Mouse (Mus musculus) erythroblast, embryonic 14.5 days (primary cell): ENCODE measurements around the gene Pik3r6. TPM values are rescaled to one million over a fixed set of nuclear protein-coding genes. Genes with fewer than 3 reads are reported as not detected.

ENCODE experiments used
- H3K27me3 ChIP-seq: 2 replicates; pipeline ENCODE4 v1.6.1; 2012; ENCODE audit warnings: inconsistent platforms; ENCODE audit not compliant: control insufficient read depth
- H3K36me3 ChIP-seq: 2 replicates; pipeline ENCODE4 v1.6.1; 2012; ENCODE audit warnings: mild to moderate bottlenecking, inconsistent platforms; ENCODE audit not compliant: control insufficient read depth
- H3K4me1 ChIP-seq: 2 replicates; pipeline ENCODE4 v1.6.1; 2012; ENCODE audit warnings: inconsistent platforms; ENCODE audit not compliant: control insufficient read depth
- H3K4me3 ChIP-seq: replicated peaks from 2 replicates; pipeline ENCODE3; 2012; ENCODE audit warnings: moderate library complexity, mild to moderate bottlenecking, inconsistent platforms
- H3K9me3 ChIP-seq: 2 replicates; pipeline ENCODE4 v1.6.1; 2012; ENCODE audit warnings: low read length, inconsistent platforms, mixed read lengths; ENCODE audit not compliant: control insufficient read depth
- GATA1 ChIP-seq: IDR thresholded peaks from 2 replicates; pipeline ENCODE4 v1.6.1; 2012; ENCODE audit warnings: low read length, inconsistent platforms, mixed read lengths
- TAL1 ChIP-seq: IDR thresholded peaks from 3 replicates; pipeline ENCODE4 v1.6.1; 2012; ENCODE audit warnings: low read length, inconsistent platforms, mixed read lengths
- polyA plus RNA-seq: library from polyadenylated mRNA; stranded (reverse); fragments of >175 nt; gene quantifications from 2 replicates; pipeline ENCODE4 v1.2.3, GENCODE M21; 2012

The Pik3r6 gene
- 0.05 TPM in 1 of 2 replicates, not detected in the other for polyA plus RNA-seq

- H3K4me3 ChIP-seq, result no peak within 1 kb of the TSS
These were observed at the start of gene Pik3r6 for GRCm38 (mm10) chr11:68502902-68503629. Pik3r6 (plus strand) TSS chr11:68503019.

DNA sequence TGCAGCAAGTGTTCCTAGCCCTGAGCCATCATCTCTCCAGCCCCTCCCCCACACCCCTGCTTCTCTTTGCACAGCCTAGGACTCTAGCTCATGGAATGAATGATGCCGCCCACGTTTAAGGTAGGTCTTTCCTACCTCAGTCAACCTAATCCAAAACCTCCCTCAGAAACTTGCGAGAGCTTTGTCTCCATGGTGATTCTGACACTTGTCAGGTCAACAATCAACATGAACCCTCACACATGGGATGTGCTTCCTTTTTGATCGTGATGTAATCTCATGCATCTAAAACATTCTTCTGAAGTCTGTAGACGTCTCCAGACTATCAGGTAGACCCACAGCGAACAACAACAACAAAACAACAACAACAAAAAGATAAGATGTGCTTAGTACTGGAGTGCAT lies 49.5 kb upstream of the Pik3r6 start:
- H3K4me3 ChIP-seq, result no peak overlapping the region
- no peaks in the 10 kb centered on the region for H3K36me3 ChIP-seq
- H3K27me3 ChIP-seq, result no peaks in the 10 kb centered on the region; the same call in 1 of the 2 replicates
- TF ChIP-seq GATA1, result no peak
- no peak for TF ChIP-seq TAL1
- H3K9me3 ChIP-seq, result no peaks in the 10 kb centered on the region
- H3K4me1 ChIP-seq, result no peaks in the 10 kb centered on the region

More at GRCm38 (mm10) chr11:68502902-68503629, at the start of gene Pik3r6:
- H3K4me1 ChIP-seq, result peaks cover 10% of the 10 kb centered on the region
- no peaks in the 10 kb centered on the region for H3K9me3 ChIP-seq
- TF ChIP-seq GATA1 (no peak), TAL1 (no peak)
- H3K36me3 ChIP-seq, result no peaks in the 10 kb centered on the region
- H3K27me3 ChIP-seq, result peaks cover 24% of the 10 kb centered on the region

- no peaks in the 10 kb centered on the region for H3K4me1 ChIP-seq
- H3K36me3 ChIP-seq, result no peaks in the 10 kb centered on the region
- H3K9me3 ChIP-seq, result no peaks in the 10 kb centered on the region
- TF ChIP-seq TAL1, result no peak
- TF ChIP-seq GATA1, result no peak
- H3K4me3 ChIP-seq, result no peak overlapping the region
- no peaks in the 10 kb centered on the region for H3K27me3 ChIP-seq
These were observed 44.7 kb upstream of the Pik3r6 start for GRCm38 (mm10) chr11:68458086-68458485.

DNA sequence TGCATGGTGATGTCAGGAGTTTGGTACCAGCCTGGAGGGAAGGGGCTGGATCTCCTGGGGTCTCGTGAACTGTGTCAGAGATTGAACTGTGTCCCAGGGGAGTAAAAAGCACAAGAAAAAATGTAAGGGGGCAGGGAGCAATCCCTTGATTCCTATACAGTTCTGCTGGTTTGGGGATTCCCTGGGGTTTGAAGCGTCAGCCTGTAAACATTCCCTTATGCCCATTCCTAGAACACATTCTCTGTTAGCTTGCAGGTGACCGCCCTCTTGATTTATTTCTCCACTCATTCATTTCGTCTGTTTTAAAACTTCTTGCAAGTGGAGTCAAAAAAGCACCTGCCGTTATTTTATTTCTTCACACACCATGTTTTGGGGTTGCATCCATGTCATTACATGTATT lies 43.8 kb upstream of the Pik3r6 start:
- H3K4me3 ChIP-seq, result no peak overlapping the region
- H3K36me3 ChIP-seq, result no peaks in the 10 kb centered on the region
- H3K27me3 ChIP-seq, result no peaks in the 10 kb centered on the region
- no peaks in the 10 kb centered on the region for H3K4me1 ChIP-seq
- no peaks in the 10 kb centered on the region for H3K9me3 ChIP-seq
- TF ChIP-seq GATA1 (no peak), TAL1 (no peak)

GRCm38 (mm10) chr11:68459486-68459885 lies 43.3 kb upstream of the Pik3r6 start:
- TF ChIP-seq GATA1, result no peak
- TF ChIP-seq TAL1, result no peak
- Histone ChIP-seq H3K4me1 (no peaks in the 10 kb centered on the region), H3K4me3 (no peak overlapping the region), H3K36me3 (no peaks in the 10 kb centered on the region), H3K27me3 (no peaks in the 10 kb centered on the region), H3K9me3 (no peaks in the 10 kb centered on the region)

GRCm38 (mm10) chr11:68462716-68463115 lies 40.1 kb upstream of the Pik3r6 start:
- Histone ChIP-seq H3K9me3 (no peaks in the 10 kb centered on the region), H3K4me3 (no peak overlapping the region), H3K36me3 (no peaks in the 10 kb centered on the region), H3K4me1 (no peaks in the 10 kb centered on the region), H3K27me3 (no peaks in the 10 kb centered on the region)
- no peak for TF ChIP-seq GATA1
- no peak for TF ChIP-seq TAL1

GRCm38 (mm10) chr11:68464260-68464659 lies 38.6 kb upstream of the Pik3r6 start:
- no peak overlapping the region for H3K4me3 ChIP-seq
- no peaks in the 10 kb centered on the region for H3K4me1 ChIP-seq
- TF ChIP-seq GATA1 (no peak), TAL1 (no peak)
- no peaks in the 10 kb centered on the region for H3K27me3 ChIP-seq
- no peaks in the 10 kb centered on the region for H3K36me3 ChIP-seq
- H3K9me3 ChIP-seq, result no peaks in the 10 kb centered on the region

- no peaks in the 10 kb centered on the region for H3K9me3 ChIP-seq
- no peaks in the 10 kb centered on the region for H3K27me3 ChIP-seq
These were observed 37.7 kb upstream of the Pik3r6 start for GRCm38 (mm10) chr11:68465090-68465489.

DNA sequence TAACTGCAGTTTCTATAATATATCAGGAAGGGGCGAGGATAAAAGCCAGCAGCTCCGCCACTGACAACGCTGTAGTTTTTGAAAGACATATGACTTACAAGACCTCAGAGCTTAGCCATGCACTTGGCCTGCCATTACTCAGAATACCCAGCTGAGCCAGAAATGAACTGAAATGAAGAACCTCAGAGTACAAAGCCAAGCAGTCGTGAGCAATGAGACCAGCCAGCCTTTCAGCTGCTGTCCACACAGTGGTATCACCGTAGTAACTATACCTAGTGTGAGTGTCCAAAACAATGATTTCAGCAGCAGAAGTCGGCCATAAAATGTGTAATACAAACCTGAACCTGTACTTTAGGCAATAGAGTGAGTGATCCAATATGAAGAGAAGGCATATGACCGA lies 35.4 kb upstream of the Pik3r6 start:
- no peaks in the 10 kb centered on the region for H3K9me3 ChIP-seq
- no peaks in the 10 kb centered on the region for H3K27me3 ChIP-seq
- no peak for TF ChIP-seq GATA1
- H3K36me3 ChIP-seq, result no peaks in the 10 kb centered on the region
- H3K4me1 ChIP-seq, result peaks cover 6% of the 10 kb centered on the region
- no peak overlapping the region for H3K4me3 ChIP-seq

More at GRCm38 (mm10) chr11:68465090-68465489, 37.7 kb upstream of the Pik3r6 start:
- Histone ChIP-seq H3K4me3 (no peak overlapping the region), H3K36me3 (no peaks in the 10 kb centered on the region), H3K4me1 (peaks cover 6% of the 10 kb centered on the region)
- TF ChIP-seq TAL1 (no peak), GATA1 (no peak)
